Mouse (Mus musculus) liver, adult 2 months (tissue): Measurements from ENCODE around the gene Slc16a4.

Experiments
- CTCF ChIP-seq: fragments of 200-500 bp; IDR thresholded peaks from 2 replicates; pipeline ENCODE4 v1.5.1; 2011; ENCODE audit warnings: low read depth, low read length, control low read depth
- POLR2A ChIP-seq: fragments of 200-500 bp; IDR thresholded peaks from 2 replicates; pipeline ENCODE4 v1.6.1; 2011; ENCODE audit warnings: low read length, control low read depth; ENCODE audit not compliant: insufficient read depth; ENCODE audit errors: extremely low read depth

DNA sequence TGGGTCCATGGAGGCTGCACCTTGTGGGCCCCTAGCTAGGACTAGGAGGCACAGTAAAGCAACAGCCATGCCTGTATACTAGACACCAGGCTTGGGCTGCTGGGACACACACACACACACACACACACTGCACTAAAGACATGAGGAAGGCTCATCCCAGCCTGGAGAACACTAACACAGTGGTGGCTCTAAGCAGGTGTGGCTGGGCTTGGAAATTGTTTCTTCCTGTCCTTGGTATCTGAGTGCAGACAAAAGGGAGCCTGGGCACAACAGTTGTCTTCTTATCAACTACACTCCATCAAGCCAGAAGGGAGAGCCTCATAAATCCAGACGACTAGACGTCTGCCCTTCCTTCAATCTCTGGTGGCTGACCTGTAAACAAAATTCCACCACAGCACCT lies 40.7 kb upstream of the Slc16a4 start:
- TF ChIP-seq CTCF (no peak), POLR2A (no peak)
